Mouse (Mus musculus) CD4-positive naive resting alpha-beta T cell, adult 57 days (primary cell): ENCODE data around the gene Klf8. TPM values are rescaled to one million over a fixed set of nuclear protein-coding genes. Genes with fewer than 3 reads are reported as not detected.

ENCODE experiments used
- total RNA-seq: library from RNA; stranded (reverse); gene quantifications from one replicate; pipeline ENCODE4 v1.2.4, GENCODE M21; 2023

The Klf8 gene
- 3.0 TPM for total RNA-seq

DNA sequence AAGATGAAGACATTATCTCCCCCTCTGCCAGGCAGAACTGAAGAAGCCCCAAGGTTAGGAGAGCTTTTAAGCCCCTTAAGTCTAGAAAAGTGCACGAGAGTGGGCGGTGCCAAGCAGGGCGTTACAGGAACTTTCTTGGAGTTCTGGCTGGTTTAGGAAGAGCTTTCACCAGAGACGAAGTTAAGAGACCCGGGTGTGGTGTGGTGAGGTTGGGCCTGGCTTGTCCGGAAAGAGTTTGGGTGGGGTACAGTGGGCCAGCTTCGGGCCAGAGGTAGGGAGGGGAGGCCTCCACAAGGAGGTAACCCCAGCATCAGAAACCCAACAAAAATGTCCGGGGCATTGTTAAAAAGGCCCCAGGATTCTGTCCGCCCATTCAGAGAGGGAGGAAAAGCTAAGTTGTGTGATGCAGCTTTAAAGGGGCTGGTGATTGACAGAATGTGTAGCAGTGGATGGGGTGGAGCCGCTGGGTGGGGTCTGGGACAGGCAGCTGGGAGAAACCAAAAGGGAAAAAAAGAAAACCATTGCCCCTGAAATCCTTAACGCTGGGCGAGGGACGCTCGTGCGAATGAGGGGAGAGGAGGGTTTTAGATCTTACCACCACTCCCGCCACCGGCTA is at the start of gene Klf8:
Gene Klf8 (plus strand): TSS at position 163 of the 616 bp plus-strand sequence.

Other genes with a start within 250 kb of the Klf8 start
- gene Usp51, start 231.0 kb upstream of the Klf8 start, total RNA-seq: not detected
- not detected for gene Mageh1, start 199.9 kb upstream of the Klf8 start, total RNA-seq
- not detected for gene Foxr2, start 118.7 kb upstream of the Klf8 start, total RNA-seq
- 10.5 TPM for gene Rragb, start 97.5 kb upstream of the Klf8 start, total RNA-seq